Mouse (Mus musculus) bone marrow, adult 2 months (tissue): ENCODE measurements around the gene Rab5if. TPM values are rescaled to one million over a fixed set of nuclear protein-coding genes. Genes with fewer than 3 reads are reported as not detected.

Experiments
- H3K27ac ChIP-seq: fragments of 200-500 bp; 2 replicates; pipeline ENCODE4 v1.5.1; 2012; ENCODE audit warnings: low read depth, mild to moderate bottlenecking, control low read depth, inconsistent platforms, low read length; ENCODE audit not compliant: control insufficient read depth, poor library complexity, insufficient read depth
- H3K4me1 ChIP-seq: fragments of 200-500 bp; 2 replicates; pipeline ENCODE4 v1.6.1; 2011; ENCODE audit warnings: low read length; ENCODE audit not compliant: control insufficient read depth, insufficient read depth
- H3K4me3 ChIP-seq: fragments of 200-500 bp; replicated peaks from 2 replicates; pipeline ENCODE3; 2011; ENCODE audit warnings: mild to moderate bottlenecking, low read depth, low read length, control low read depth; ENCODE audit not compliant: control insufficient read depth
- CTCF ChIP-seq: fragments of 200-500 bp; IDR thresholded peaks from 2 replicates; pipeline ENCODE4 v1.5.1; 2011; ENCODE audit warnings: low read length, control low read depth; ENCODE audit not compliant: control insufficient read depth, insufficient read depth
- POLR2A ChIP-seq: fragments of 200-500 bp; IDR thresholded peaks from 2 replicates; pipeline ENCODE4 v1.6.1; 2011; ENCODE audit warnings: low read depth, mild to moderate bottlenecking, control low read depth, low read length, borderline replicate concordance; ENCODE audit not compliant: control insufficient read depth
- WGBS: fragments of 180-500 bp; shearing (Covaris S2); methylation state at CpG from one replicate; pipeline ENCODE4 v1.1.7; 2018; 5-methylcytosine and 5-hydroxymethylcytosine counted together
- polyA plus RNA-seq: library from polyadenylated mRNA; stranded (reverse); fragments of >200 nt; gene quantifications from 2 replicates; pipeline ENCODE4 v1.2.4, GENCODE M21; 2011; ENCODE audit warnings: low replicate concordance; ENCODE audit not compliant: missing spikeins, insufficient read depth, insufficient read length

The Rab5if gene
- polyA plus RNA-seq, 1 experiment, result 82.3 TPM

DNA sequence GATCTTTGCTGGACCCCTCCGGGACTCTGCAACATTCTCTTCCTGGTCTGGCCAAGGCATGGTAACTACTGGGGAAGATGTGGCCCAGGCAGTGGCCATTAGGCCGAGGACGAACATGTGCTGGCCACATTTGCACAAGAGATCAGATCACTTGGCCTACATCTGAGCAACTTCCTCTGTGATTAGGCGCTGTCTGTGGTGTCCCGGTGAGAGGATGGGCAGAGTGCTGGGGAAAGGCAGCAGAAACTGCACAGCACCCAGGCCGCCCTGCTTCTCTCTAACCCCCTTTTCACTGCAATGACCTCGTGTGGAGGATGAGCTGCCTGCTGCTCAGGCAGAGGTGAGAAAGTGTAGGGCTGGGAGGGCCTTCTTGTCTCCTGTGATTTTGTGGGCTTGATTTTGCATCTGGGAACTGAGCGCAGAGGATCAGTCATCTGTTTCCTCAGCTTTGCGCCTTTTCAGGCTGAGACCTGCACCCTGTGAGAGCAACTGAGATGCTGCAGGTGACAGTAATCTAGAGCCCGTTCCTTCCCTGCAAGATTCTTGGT lies 23.2 kb downstream of the Rab5if start:
- Histone ChIP-seq H3K4me1 (peaks cover 2% of the 10 kb centered on the region; the same call in 1 of the 2 replicates), H3K4me3 (peak overlapping the region; percentile 51), H3K27ac (no peak overlapping the region)
- 25% methylated on average over 10 of the region's 10 CpGs for WGBS
- TF ChIP-seq CTCF (no peak), POLR2A (no peak)

DNA sequence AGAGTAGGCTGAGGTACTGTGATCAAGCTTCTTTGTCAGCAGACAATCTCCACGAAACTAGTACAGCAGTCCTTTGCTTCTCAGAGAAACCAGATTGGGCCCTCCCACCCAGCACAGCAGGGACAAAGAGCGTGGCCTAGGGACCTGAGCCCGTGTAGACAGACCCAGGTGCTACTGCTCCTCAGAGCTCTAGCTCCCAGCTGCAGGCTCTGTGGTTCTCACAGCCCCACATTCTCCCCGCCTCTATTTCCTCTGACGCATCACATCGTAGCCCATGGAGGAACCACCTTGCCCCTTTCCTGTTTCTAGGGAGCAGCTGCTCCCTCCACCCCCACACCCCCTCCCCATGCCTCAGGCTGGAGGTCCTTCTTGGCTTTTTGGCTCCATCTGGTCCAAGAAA lies 24.1 kb downstream of the Rab5if start, which contains the start of gene Sla2:
TSS of gene Sla2 (minus strand) at position 176 of the 400 bp plus-strand sequence.
- WGBS, result 6% methylated on average over 6 of the region's 6 CpGs
- TF ChIP-seq CTCF, result no peak
- TF ChIP-seq POLR2A, result peak; percentile 47; the same call in 1 of the 2 replicates
- Histone ChIP-seq H3K4me3 (peak within 1 kb of the TSS; percentile 51), H3K27ac (peak within 1 kb of the TSS; percentile 16; the same call in 1 of the 2 replicates), H3K4me1 (peaks cover 2% of the 10 kb centered on the region; the same call in 1 of the 2 replicates)

DNA sequence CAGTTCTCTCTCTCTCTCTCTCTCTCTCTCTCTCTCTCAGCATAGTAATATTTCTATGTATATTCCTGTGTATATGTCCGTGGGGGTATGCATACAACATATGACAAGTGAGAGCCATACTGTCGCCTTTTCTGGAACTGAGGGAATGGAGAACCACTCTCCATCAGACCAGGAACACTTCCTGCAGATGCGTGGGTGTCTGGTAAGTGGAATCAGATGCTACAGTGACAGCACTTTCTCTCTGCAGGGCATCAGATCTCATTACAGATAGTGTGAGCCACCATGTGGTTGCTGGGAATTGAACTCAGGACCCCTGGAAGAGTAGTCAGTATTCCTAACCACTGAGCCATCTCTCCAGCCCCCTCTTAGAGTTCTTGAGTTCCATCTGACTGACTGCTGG lies 25.6 kb downstream of the Rab5if start:
- H3K27ac ChIP-seq, result no peak overlapping the region
- H3K4me1 ChIP-seq, result peaks cover 2% of the 10 kb centered on the region; the same call in 1 of the 2 replicates
- H3K4me3 ChIP-seq, result no peak overlapping the region
- TF ChIP-seq CTCF (no peak), POLR2A (no peak)
- 68% methylated on average over 3 of the region's 3 CpGs for WGBS

DNA sequence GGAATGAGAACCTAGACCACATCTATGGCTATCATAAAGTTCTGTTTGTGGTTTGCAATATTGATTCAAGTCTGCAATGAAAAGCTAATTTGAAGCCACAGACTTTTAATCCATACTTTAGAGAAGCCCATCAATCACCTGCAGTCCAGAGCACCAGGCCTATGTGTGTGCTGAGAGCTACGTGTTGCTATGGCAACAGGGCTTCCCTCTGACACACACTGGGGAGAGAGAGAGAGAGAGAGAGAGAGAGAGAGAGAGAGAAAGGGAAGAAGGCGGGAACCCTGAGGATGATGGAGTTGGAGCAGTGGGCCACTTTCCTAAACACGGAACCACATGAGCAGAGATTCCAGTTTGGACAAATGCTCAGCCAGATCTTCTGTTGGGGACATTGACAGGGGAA lies 29.3 kb downstream of the Rab5if start:
- no peak overlapping the region for H3K4me3 ChIP-seq
- 66% methylated on average over 3 of the region's 3 CpGs for WGBS
- H3K27ac ChIP-seq, result no peak overlapping the region
- no peaks in the 10 kb centered on the region; the same call in 1 of the 2 replicates for H3K4me1 ChIP-seq
- no peak for TF ChIP-seq CTCF
- TF ChIP-seq POLR2A, result no peak

DNA sequence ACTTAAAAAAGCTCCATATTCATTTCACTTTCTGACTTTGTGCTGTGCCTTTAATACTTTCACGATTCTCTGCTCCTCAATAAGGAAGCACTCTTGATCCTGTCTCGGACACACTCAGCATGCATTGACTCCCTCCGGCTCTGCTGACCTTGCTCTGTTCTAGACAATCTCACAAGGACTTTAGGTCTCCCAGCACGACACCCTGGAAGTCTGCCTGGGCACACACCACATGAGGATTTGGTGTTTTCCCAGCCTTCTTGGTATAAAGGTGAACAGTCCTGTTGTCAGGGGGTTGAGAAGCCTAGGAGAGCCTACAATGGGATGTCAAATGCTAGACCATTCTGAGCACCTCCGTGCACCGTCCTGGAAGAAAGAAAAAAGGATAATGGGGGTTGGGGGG lies 29.9 kb downstream of the Rab5if start:
- Histone ChIP-seq H3K4me1 (no peaks in the 10 kb centered on the region; the same call in 1 of the 2 replicates), H3K4me3 (no peak overlapping the region), H3K27ac (no peak overlapping the region)
- WGBS, result 86% methylated on average over 6 of the region's 6 CpGs
- no peak for TF ChIP-seq POLR2A
- no peak for TF ChIP-seq CTCF

DNA sequence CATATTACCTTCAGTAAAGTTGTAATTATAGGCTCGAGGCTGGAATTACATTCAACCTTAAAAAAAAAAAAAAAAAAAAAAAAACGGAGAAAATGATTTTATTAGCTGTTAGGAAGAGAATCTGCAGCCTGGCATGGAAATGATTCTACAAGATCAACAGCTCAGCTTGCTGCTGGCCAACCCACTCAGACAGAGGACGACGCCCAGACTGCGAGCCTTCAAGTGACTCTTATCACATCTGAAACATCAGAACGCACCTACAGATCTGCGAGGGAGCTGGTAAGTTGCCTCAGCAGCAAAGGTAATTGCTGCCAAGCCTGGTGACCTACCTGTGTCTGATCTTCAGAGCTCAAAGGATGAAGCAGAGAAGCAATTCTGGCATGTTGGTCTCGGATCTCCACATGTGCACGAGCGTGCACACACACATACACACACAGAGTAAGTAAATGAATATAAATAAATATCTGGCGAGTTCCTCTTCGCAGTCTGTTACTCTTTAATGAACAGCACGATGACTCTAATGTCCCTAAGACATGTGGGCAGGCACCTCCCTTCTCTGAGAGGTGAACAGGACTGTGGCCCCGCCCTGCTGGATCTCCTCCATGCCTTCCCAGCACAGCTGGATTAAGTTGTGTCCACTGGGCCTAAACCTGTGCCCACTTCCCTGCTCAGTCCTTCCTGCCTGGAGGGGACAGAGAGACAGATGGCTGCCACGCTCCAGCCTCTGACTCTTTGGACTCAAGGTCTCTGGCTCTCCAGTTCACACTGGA lies 31.8 kb downstream of the Rab5if start:
- WGBS, result 67% methylated on average over 15 of the region's 15 CpGs
- no peak overlapping the region for H3K27ac ChIP-seq
- H3K4me3 ChIP-seq, result no peak overlapping the region
- no peak for TF ChIP-seq CTCF
- no peak for TF ChIP-seq POLR2A
- H3K4me1 ChIP-seq, result no peaks in the 10 kb centered on the region; the same call in 1 of the 2 replicates

DNA sequence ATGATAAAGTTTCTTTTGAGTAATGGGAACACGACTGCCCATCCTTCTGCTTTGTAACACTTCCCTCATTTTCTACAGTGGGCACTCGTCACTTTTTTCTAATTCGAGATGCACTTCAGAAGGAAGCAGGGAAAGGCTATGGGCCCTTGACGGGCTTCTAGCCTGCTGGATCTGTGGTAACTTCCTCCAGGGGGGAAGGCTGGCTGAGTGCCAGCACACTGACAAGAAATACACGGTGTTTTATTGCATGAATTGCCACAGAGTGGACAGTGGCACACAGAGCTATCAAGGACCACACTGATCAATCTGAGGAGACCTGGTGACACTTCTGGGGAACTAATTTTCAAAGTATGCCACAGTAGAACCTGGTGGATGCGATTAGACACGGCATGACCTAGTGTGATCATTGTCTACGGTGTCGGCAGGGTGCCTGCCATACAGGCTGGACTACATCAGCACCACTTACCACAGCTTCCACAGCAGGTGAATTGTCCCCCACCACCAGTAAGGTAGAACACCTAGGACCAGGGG lies 33.5 kb downstream of the Rab5if start:
- 40% methylated on average over 9 of the region's 9 CpGs for WGBS
- TF ChIP-seq CTCF (no peak), POLR2A (no peak)
- H3K4me1 ChIP-seq, result no peaks in the 10 kb centered on the region; the same call in 1 of the 2 replicates

DNA sequence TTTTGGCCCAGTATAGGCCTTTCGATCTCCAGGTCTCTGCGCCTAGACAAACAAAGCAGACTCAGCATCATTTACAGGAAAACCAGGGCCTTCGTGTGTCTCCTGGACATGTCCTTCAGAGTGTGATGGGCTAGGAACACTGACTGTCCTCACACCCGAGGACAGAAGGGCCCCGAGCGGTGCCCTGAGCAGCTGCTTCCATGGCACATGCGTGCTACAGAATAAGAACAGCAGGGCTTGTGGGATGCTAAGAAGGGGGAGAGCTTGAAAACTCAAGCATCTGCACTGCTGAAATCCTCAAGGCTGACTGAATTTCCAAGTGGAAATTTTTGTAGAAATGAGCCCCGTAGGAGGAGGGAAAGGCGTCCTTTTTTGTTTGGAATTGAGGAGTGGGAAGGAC lies 34.1 kb downstream of the Rab5if start:
- no peak for TF ChIP-seq CTCF
- TF ChIP-seq POLR2A, result no peak
- Histone ChIP-seq H3K27ac (no peak overlapping the region), H3K4me3 (no peak overlapping the region), H3K4me1 (no peaks in the 10 kb centered on the region; the same call in 1 of the 2 replicates)
- 82% methylated on average over 9 of the region's 9 CpGs for WGBS

More for the DNA sequence above, 33.5 kb downstream of the Rab5if start:
- Histone ChIP-seq H3K27ac (no peak overlapping the region), H3K4me3 (no peak overlapping the region)
